Mouse (Mus musculus) ovary, postnatal 36 days (tissue): ENCODE measurements around the gene Actg2.

Experiments
- DNase-seq: peaks from one replicate; pipeline ENCODE4 v3.0.0; 2022; ENCODE audit warnings: low spot score, mixed read lengths

The Actg2 gene

DNA sequence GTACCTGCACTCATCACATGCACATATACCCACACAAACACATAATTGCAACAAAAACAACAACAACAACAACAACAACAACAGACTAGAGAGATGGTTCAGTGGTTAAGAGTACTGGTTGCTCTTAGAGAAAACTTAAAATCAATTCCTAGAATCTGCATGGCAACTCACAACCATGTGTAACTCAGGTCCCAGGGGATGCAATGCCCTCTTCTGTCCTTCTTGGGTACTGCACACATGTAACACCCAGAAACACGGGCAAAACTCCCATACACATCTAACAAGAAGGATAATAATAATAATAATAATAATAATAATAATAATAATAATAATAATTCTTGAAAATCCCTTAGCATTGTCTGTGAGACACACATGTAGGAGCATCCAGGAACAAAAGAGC lies 23.6 kb downstream of the Actg2 start:
- DNase-seq = no peak

- no peak for DNase-seq
These were observed 25.9 kb downstream of the Actg2 start for GRCm38 (mm10) chr6:83510210-83510609.

GRCm38 (mm10) chr6:83509442-83509841 lies 26.6 kb downstream of the Actg2 start:
- no peak for DNase-seq

- no peak for DNase-seq
These were observed 28.9 kb downstream of the Actg2 start for GRCm38 (mm10) chr6:83507168-83507546.

DNA sequence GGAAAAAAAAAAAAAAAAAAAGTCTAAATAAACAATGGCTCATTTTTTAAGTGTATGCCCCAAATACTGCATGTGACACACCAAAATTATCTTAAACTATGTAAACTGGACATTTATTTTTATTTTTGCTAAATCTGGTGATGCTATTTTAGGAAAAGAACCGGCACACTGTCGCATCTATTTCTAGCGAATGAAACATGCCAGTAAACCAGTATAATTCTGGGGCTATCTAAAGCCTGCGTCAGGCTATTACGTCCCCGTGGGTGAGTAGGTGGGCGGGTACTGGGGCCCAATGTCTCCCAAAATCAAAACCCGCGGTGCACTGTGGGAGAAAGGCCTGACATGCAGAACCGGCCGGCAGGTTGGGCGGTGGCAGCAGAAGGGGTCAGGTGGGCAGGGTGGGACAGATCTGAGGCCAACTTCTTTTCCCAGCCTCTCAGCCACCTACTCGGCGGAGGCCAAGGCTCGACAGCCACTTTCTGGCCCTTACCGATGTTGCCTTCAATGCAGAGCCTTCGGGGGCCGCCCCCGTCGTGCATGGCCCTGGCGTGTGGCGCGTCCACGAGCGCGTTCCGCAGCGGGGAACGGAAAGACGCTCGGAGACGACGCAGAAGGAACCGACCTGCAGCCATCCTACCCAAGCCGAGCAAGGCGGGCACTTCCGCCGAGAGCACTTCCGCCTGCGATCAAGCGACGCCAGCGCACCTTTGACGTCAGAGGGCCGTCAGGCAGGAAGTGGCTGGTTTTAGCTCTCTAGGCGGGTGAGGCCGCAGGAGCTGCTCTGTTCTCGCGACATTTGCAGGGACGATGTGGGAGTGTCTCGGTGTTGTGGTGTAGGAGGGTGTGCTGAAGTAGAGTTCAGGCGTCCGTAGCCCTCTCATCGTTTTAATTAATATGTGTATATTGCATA lies 29.6 kb downstream of the Actg2 start, which contains the start of gene Dguok:
Dguok (minus strand) TSS at position 712 of the 910 bp plus-strand sequence.
- peak; percentile 95 for DNase-seq

DNA sequence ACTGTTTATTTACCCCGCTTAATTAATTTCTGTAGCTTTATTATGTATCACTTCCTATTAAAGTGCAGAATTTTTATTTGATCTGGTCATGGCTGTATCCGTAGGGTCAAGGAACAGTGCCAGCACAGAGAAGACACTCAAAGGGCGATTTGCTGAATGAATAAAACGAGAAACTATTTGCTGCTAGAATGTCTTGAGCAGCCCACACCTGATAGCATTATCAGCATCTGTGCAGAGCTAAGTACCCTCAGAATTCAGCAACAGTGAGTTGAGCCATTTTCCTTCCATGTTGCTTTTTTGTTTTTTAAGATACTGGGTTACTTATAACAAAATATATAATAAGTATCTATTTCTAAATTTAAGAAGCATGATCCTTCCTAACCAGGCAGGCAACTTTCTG lies 30.5 kb downstream of the Actg2 start:
- no peak for DNase-seq

DNA sequence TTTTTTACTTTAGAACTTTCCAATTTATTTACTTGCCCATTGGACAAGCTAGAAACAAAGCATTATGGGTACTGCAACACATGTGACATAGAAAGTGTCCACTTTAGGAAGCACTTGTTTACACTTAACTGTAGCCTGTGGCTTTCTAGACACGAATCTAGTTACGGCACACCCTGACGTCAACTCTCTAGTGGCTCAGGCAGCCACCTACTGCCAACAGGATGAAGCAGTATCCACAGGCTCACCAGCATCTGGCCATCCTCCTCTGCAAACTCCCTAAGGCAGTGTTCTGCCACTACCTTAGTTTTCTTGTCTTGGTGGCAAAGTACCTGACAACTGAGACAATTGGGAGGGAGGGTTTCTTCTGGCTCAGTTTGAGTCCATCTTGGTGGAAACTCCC lies 32.7 kb downstream of the Actg2 start:
- no peak for DNase-seq

- no peak for DNase-seq
These were observed 33.4 kb downstream of the Actg2 start for GRCm38 (mm10) chr6:83502656-83503055.

GRCm38 (mm10) chr6:83501524-83502310 lies 34.3 kb downstream of the Actg2 start:
- no peak for DNase-seq

- no peak for DNase-seq
These were observed 35.6 kb downstream of the Actg2 start for GRCm38 (mm10) chr6:83500462-83500861.

- no peak for DNase-seq
These were observed 37.0 kb downstream of the Actg2 start for GRCm38 (mm10) chr6:83499078-83499477.

DNA sequence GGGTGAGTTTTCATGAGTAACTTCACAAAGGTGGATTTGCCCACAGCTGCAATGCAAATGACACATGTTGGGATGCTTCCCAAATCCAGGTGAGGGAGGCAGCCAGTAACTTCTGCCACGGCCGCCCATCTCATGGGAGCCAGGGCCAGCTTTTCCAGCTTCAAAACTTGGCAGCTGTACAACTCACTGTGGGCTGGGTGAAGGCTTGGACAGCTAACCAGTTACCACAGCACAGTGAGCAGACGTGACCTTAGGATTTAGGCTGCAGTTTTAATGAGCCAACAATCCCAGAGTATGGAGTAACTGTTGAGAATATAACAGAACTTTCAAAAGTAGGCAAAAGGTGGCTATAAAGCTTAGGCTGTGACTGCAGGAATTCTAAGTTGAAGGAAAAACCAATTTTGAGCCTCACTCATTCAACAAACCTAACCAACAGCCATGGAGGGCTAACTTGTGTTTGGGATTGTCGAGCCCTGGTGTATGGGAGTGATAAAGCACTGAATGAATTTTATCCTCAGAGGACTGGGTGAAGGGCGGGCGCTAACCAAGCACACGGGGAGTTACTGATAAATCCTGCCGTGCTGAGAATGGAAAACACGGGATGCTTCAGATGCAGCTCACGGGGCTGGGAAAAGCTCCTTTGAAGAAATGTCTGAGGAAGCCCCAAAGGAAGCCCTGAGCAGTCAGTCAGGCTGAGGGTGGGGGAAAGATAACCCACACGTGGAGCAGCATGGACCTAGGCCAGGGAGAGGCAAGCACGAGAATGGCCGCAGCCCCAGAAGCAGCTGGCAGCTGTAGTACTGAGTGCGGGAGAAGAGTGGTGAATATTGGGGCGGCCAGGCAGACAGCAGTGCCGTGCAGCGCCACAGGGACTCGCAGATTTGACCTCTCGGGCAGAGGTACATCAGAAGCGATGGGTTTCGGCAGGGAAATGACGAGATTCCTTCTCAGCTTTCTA lies 39.0 kb downstream of the Actg2 start:
- DNase-seq = no peak

GRCm38 (mm10) chr6:83496009-83496752 lies 39.9 kb downstream of the Actg2 start:
- DNase-seq = peak; percentile 53

GRCm38 (mm10) chr6:83490622-83491021 lies 45.4 kb downstream of the Actg2 start:
- DNase-seq = no peak

DNA sequence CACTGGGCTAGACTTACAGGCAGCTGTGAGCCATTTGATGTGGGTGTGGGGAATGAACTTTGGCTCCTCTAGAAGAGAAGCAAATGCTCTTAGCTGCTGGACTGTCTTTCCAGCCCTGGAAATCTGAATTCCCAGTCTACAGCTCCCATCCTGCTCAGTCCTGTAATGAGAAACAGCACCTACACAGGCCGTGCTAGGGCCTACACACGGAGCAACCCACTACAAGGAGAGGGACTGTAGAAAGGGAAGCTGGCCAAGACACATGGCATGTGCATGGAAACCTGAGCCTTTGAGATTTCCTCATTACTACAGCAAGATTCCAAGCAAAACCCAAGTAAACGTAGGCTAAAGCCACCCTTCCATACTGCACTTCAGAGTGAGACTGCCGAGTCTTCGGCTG lies 47.9 kb downstream of the Actg2 start:
- DNase-seq = no peak

DNA sequence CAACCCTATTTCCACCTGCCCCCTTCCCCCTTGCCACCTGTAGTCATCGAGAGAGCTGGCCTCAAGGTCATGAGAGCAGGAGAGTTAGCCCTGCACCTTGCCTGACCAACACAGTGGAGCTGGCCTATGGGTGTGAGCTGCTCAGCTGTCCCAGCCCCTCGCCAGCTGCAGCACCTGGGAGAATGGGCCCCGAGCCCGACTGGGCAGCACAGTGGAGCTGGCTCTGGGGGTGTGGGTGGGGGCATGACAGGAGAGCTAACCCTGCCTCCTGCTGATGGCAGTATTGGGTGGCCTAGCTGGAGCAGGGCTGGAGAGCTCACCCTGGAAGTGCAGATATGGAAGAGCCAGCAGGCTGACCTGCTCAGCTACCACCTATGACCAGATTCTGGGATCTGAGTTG lies 48.8 kb downstream of the Actg2 start:
- no peak for DNase-seq

DNA sequence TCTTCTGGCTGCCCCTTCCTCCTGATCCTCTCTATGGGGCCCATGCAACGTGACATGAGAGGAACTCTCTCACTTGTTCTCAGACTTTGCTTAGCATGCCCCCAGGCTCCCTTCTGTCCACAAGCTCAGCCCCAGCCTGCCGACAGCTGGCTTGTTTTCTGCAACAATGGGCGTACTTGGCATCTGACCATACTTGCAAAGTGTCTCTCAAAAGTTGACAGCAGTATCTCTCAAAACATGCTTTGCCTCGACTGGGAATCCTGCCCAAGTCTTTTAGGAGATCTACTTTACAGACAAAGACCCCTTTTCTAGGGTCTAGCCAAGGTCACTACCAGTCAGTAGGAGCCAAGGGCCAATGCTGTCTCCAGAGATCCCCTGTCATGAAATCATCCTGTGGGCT lies 50.2 kb downstream of the Actg2 start:
- DNase-seq = no peak

- DNase-seq = no peak
These were observed 52.3 kb downstream of the Actg2 start for GRCm38 (mm10) chr6:83483776-83484175.

DNA sequence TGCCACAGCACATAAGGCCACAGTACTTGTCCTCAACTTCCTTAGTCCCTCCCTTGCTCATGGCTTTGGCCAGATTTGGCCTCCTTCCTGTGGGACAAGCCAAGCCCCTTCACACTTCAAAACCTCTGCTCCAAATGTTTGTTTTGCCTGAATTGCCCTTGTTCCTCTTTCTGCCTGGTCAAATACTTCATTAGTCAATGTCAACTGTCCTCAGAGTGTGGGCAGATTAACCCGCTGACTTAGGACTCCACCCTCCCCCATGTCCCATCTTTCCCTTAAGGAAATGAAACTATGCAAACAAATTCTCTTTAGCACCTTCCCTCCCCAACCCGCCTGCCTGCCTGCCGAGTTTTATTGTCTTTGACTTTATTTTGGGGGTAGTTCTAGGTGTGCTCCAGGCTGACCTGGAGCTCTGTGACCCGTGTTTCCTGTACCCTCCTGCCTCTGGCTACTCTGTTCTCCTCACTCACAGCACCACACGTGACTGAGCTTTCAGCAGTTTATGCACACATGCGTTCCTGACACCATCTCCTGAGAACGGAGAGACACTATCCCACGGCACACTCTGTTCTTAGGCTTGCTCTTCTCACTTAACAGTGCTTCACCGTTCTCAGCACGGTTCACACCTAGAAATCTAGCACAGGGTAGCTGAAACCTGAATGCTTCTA lies 53.5 kb downstream of the Actg2 start:
- no peak for DNase-seq

DNA sequence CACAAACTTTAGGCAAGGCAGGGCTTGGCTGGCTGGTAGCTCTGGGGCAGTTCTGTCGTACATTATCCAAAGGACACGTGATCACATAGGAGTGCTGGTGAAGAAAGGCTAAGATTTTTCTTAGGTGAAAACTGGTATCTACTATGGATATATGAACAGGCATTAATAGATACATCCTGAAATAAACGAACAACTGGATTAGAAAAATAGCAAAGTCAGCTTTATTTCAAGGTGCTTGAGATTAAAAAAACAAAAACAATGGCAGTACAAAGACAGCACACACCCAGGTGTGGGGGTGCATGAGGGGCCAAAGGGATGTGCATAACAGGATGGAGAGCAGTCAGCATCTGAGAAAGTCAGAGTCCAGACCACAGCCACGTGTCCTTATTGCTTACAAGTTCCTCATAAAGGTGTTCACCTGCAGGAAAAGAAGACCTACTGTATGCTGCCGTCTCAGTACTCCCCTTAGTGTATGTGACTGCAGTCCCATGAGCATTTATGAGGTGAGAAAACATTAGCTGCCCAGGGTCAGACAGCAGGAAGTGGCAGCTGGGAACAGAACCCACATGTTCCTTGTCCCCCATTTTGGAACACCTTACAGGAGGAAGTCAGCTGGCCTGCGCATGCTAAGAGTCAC lies 55.9 kb downstream of the Actg2 start:
- no peak for DNase-seq
